Mouse (Mus musculus): ENCODE data around the gene Morn1. TPM values are rescaled to one million over a fixed set of nuclear protein-coding genes. Genes with fewer than 3 reads are reported as not detected.

Gene Morn1
- polyA plus RNA-seq, 1 experiment from 2014 or later = 1.9 TPM

GRCm38 (mm10) chr4:155095238-155095900 is 9.0 kb downstream of the Morn1 start:
- H3K4me2 ChIP-seq = no peak overlapping the region
- no peak overlapping the region for H3K4me3 ChIP-seq
- no peaks in the 10 kb centered on the region for H3K9me3 ChIP-seq (replicated peaks)
- ATAC-seq (replicated peaks; ENCODE audit: insufficient number of reproducible peaks, insufficient read depth, low FRiP score, low read depth) = peak; percentile 44
- 0 out of 2 replicates have a peak overlapping the region, but pooled peaks have one; percentile 14 for H3K27ac ChIP-seq
- no peak overlapping the region for H3K9ac ChIP-seq
- 43% methylated on average over 8 of the region's 8 CpGs for WGBS
- H3K27me3 ChIP-seq = no peaks in the 10 kb centered on the region
- H3K36me3 ChIP-seq = no peaks in the 10 kb centered on the region; the same call in 1 of the 2 replicates
- peaks cover 8% of the 10 kb centered on the region for H3K4me1 ChIP-seq (replicated peaks)

- Histone ChIP-seq H3K4me3 (no peak overlapping the region), H3K9ac (no peak overlapping the region), H3K4me2 (no peak overlapping the region), H3K36me3 (no peaks in the 10 kb centered on the region; the same call in 1 of the 2 replicates), H3K9me3 (replicated peaks) (no peaks in the 10 kb centered on the region), H3K4me1 (replicated peaks) (peaks cover 8% of the 10 kb centered on the region), H3K27me3 (no peaks in the 10 kb centered on the region), H3K27ac (no peak overlapping the region)
- ATAC-seq (replicated peaks; ENCODE audit: insufficient number of reproducible peaks, insufficient read depth, low FRiP score, low read depth) = no peak
- WGBS = 85% methylated on average over 8 of the region's 8 CpGs
Measured at GRCm38 (mm10) chr4:155095967-155096366, 9.6 kb downstream of the Morn1 start.

GRCm38 (mm10) chr4:155097452-155097851 is 11.1 kb downstream of the Morn1 start:
- H3K27me3 ChIP-seq = no peaks in the 10 kb centered on the region
- 84% methylated on average over 6 of the region's 6 CpGs for WGBS
- H3K36me3 ChIP-seq = no peaks in the 10 kb centered on the region; the same call in 1 of the 2 replicates
- peaks cover 8% of the 10 kb centered on the region for H3K4me1 ChIP-seq (replicated peaks)
- no peaks in the 10 kb centered on the region for H3K9me3 ChIP-seq (replicated peaks)
- H3K27ac ChIP-seq = no peak overlapping the region
- ATAC-seq (replicated peaks; ENCODE audit: insufficient number of reproducible peaks, insufficient read depth, low FRiP score, low read depth) = no peak
- no peak overlapping the region for H3K9ac ChIP-seq
- no peak overlapping the region for H3K4me2 ChIP-seq
- no peak overlapping the region for H3K4me3 ChIP-seq

GRCm38 (mm10) chr4:155098572-155098971 is 12.2 kb downstream of the Morn1 start:
- Histone ChIP-seq H3K36me3 (no peaks in the 10 kb centered on the region), H3K4me2 (no peak overlapping the region), H3K9me3 (replicated peaks) (no peaks in the 10 kb centered on the region), H3K4me3 (no peak overlapping the region), H3K27me3 (no peaks in the 10 kb centered on the region), H3K9ac (no peak overlapping the region), H3K4me1 (replicated peaks) (peaks cover 8% of the 10 kb centered on the region), H3K27ac (no peak overlapping the region)
- WGBS = 48% methylated on average over 4 of the region's 4 CpGs
- ATAC-seq (replicated peaks; ENCODE audit: insufficient number of reproducible peaks, insufficient read depth, low FRiP score, low read depth) = no peak

GRCm38 (mm10) chr4:155107886-155108285 is 21.5 kb downstream of the Morn1 start:
- Histone ChIP-seq H3K36me3 (no peaks in the 10 kb centered on the region), H3K4me1 (replicated peaks) (no peaks in the 10 kb centered on the region), H3K27ac (no peak overlapping the region), H3K4me3 (no peak overlapping the region), H3K9me3 (replicated peaks) (no peaks in the 10 kb centered on the region), H3K9ac (no peak overlapping the region), H3K27me3 (no peaks in the 10 kb centered on the region), H3K4me2 (no peak overlapping the region)
- WGBS = 79% methylated on average over 4 of the region's 4 CpGs
- ATAC-seq (replicated peaks; ENCODE audit: insufficient number of reproducible peaks, insufficient read depth, low FRiP score, low read depth) = no peak

GRCm38 (mm10) chr4:155109471-155109870 is 23.1 kb downstream of the Morn1 start:
- WGBS = 63% methylated on average over 5 of the region's 5 CpGs
- Histone ChIP-seq H3K36me3 (no peaks in the 10 kb centered on the region), H3K27me3 (no peaks in the 10 kb centered on the region), H3K4me2 (no peak overlapping the region), H3K4me3 (no peak overlapping the region), H3K9me3 (replicated peaks) (no peaks in the 10 kb centered on the region), H3K27ac (no peak overlapping the region), H3K9ac (no peak overlapping the region), H3K4me1 (replicated peaks) (peaks cover 11% of the 10 kb centered on the region)
- ATAC-seq (replicated peaks; ENCODE audit: insufficient number of reproducible peaks, insufficient read depth, low FRiP score, low read depth) = no peak

- no peaks in the 10 kb centered on the region for H3K27me3 ChIP-seq
- 60% methylated on average over 8 of the region's 8 CpGs for WGBS
- no peak overlapping the region for H3K9ac ChIP-seq
- H3K27ac ChIP-seq = 0 out of 2 replicates have a peak overlapping the region, but pooled peaks have one; percentile 9
- H3K4me1 ChIP-seq (replicated peaks) = peaks cover 18% of the 10 kb centered on the region
- H3K4me3 ChIP-seq = no peak overlapping the region
- H3K36me3 ChIP-seq = no peaks in the 10 kb centered on the region
- no peak overlapping the region for H3K4me2 ChIP-seq
- no peaks in the 10 kb centered on the region for H3K9me3 ChIP-seq (replicated peaks)
- no peak for ATAC-seq (replicated peaks; ENCODE audit: insufficient number of reproducible peaks, insufficient read depth, low FRiP score, low read depth)
Measured at GRCm38 (mm10) chr4:155113766-155114410, 27.5 kb downstream of the Morn1 start.

- no peaks in the 10 kb centered on the region for H3K27me3 ChIP-seq
- WGBS = 74% methylated on average over 4 of the region's 4 CpGs
- ATAC-seq (replicated peaks; ENCODE audit: insufficient number of reproducible peaks, insufficient read depth, low FRiP score, low read depth) = no peak
Measured at GRCm38 (mm10) chr4:155116607-155117006, 30.2 kb downstream of the Morn1 start.

GRCm38 (mm10) chr4:155117396-155117978 is 31.1 kb downstream of the Morn1 start:
- Histone ChIP-seq H3K4me3 (no peak overlapping the region), H3K9ac (no peak overlapping the region), H3K27me3 (no peaks in the 10 kb centered on the region), H3K9me3 (replicated peaks) (no peaks in the 10 kb centered on the region), H3K27ac (no peak overlapping the region), H3K4me1 (replicated peaks) (peaks cover 39% of the 10 kb centered on the region), H3K36me3 (no peaks in the 10 kb centered on the region), H3K4me2 (no peak overlapping the region)
- no peak for ATAC-seq (replicated peaks; ENCODE audit: insufficient number of reproducible peaks, insufficient read depth, low FRiP score, low read depth)
- 73% methylated on average over 6 of the region's 6 CpGs for WGBS

More at GRCm38 (mm10) chr4:155116607-155117006, 30.2 kb downstream of the Morn1 start:
- H3K4me3 ChIP-seq = no peak overlapping the region
- no peak overlapping the region for H3K4me2 ChIP-seq
- H3K4me1 ChIP-seq (replicated peaks) = peaks cover 32% of the 10 kb centered on the region
- H3K36me3 ChIP-seq = no peaks in the 10 kb centered on the region
- H3K9me3 ChIP-seq (replicated peaks) = no peaks in the 10 kb centered on the region
- no peak overlapping the region for H3K27ac ChIP-seq
- no peak overlapping the region for H3K9ac ChIP-seq

GRCm38 (mm10) chr4:155118278-155118677 is 31.9 kb downstream of the Morn1 start:
- H3K4me3 ChIP-seq = no peak overlapping the region
- no peaks in the 10 kb centered on the region for H3K9me3 ChIP-seq (replicated peaks)
- H3K36me3 ChIP-seq = no peaks in the 10 kb centered on the region
- H3K27me3 ChIP-seq = no peaks in the 10 kb centered on the region
- peaks cover 47% of the 10 kb centered on the region for H3K4me1 ChIP-seq (replicated peaks)
- ATAC-seq (replicated peaks; ENCODE audit: insufficient number of reproducible peaks, insufficient read depth, low FRiP score, low read depth) = no peak
- H3K9ac ChIP-seq = no peak overlapping the region
- WGBS = 94% methylated on average over 10 of the region's 10 CpGs
- H3K27ac ChIP-seq = no peak overlapping the region
- H3K4me2 ChIP-seq = no peak overlapping the region

GRCm38 (mm10) chr4:155120038-155120437 is 33.7 kb downstream of the Morn1 start:
- Histone ChIP-seq H3K27me3 (no peaks in the 10 kb centered on the region), H3K9me3 (replicated peaks) (no peaks in the 10 kb centered on the region), H3K27ac (no peak overlapping the region), H3K4me2 (no peak overlapping the region), H3K36me3 (no peaks in the 10 kb centered on the region), H3K4me3 (no peak overlapping the region), H3K4me1 (replicated peaks) (peaks cover 50% of the 10 kb centered on the region), H3K9ac (no peak overlapping the region)
- 88% methylated on average over 7 of the region's 7 CpGs for WGBS
- ATAC-seq (replicated peaks; ENCODE audit: insufficient number of reproducible peaks, insufficient read depth, low FRiP score, low read depth) = no peak
